Mouse (Mus musculus) layer of hippocampus, adult 11-12 months (tissue): ENCODE data around the gene D630045J12Rik.

Experiments
- DNase-seq: peaks from one replicate; pipeline ENCODE4 v3.0.0; 2022; ENCODE audit warnings: low spot score

D630045J12Rik gene

GRCm38 (mm10) chr6:38192952-38193351 lies 60.9 kb downstream of the D630045J12Rik start:
- no peak for DNase-seq

- DNase-seq = no peak
Observed at GRCm38 (mm10) chr6:38186312-38186950, 67.4 kb downstream of the D630045J12Rik start.

- DNase-seq = no peak
Observed at GRCm38 (mm10) chr6:38184791-38185190, 69.0 kb downstream of the D630045J12Rik start.

- DNase-seq = no peak
Observed at GRCm38 (mm10) chr6:38181756-38182318, 72.0 kb downstream of the D630045J12Rik start.

- DNase-seq = no peak
Observed at GRCm38 (mm10) chr6:38180669-38181068, 73.1 kb downstream of the D630045J12Rik start.

- no peak for DNase-seq
Observed at GRCm38 (mm10) chr6:38165385-38165784, 88.4 kb downstream of the D630045J12Rik start.

- DNase-seq = no peak
Observed at GRCm38 (mm10) chr6:38164705-38165104, 89.1 kb downstream of the D630045J12Rik start.

GRCm38 (mm10) chr6:38162825-38163504 lies 90.8 kb downstream of the D630045J12Rik start:
- no peak for DNase-seq

- DNase-seq = no peak
Observed at GRCm38 (mm10) chr6:38160556-38160955, 93.3 kb downstream of the D630045J12Rik start.

- peak; percentile 94 for DNase-seq
Observed at GRCm38 (mm10) chr6:38160102-38160501, 93.7 kb downstream of the D630045J12Rik start.

GRCm38 (mm10) chr6:38159576-38159975 lies 94.2 kb downstream of the D630045J12Rik start:
- no peak for DNase-seq

- DNase-seq = no peak
Observed at GRCm38 (mm10) chr6:38157925-38158324, 95.9 kb downstream of the D630045J12Rik start.

- no peak for DNase-seq
Observed at GRCm38 (mm10) chr6:38156204-38156603, 97.6 kb downstream of the D630045J12Rik start.

- no peak for DNase-seq
Observed at GRCm38 (mm10) chr6:38152305-38152704, 101.5 kb downstream of the D630045J12Rik start.

GRCm38 (mm10) chr6:38149483-38149882 lies 104.3 kb downstream of the D630045J12Rik start:
- no peak for DNase-seq

- DNase-seq = no peak
Observed at GRCm38 (mm10) chr6:38148626-38149025, 105.2 kb downstream of the D630045J12Rik start.

- DNase-seq = no peak
Observed at GRCm38 (mm10) chr6:38147301-38147700, 106.5 kb downstream of the D630045J12Rik start.

- peak; percentile 75 for DNase-seq
Observed at GRCm38 (mm10) chr6:38145463-38146065, 108.2 kb downstream of the D630045J12Rik start.

GRCm38 (mm10) chr6:38144161-38144998 lies 109.4 kb downstream of the D630045J12Rik start:
- no peak for DNase-seq

GRCm38 (mm10) chr6:38140402-38140801 lies 113.4 kb downstream of the D630045J12Rik start:
- no peak for DNase-seq

GRCm38 (mm10) chr6:38139086-38139485 lies 114.7 kb downstream of the D630045J12Rik start:
- no peak for DNase-seq
